Mouse (Mus musculus) ES-Bruce4 (cell line): ENCODE data around the gene Smcr8. TPM values are rescaled to one million over a fixed set of nuclear protein-coding genes. Genes with fewer than 3 reads are reported as not detected.

Experiments
- H3K27ac ChIP-seq: 2 replicates; pipeline ENCODE4 v1.5.1; 2012; ENCODE audit warnings: low read length, inconsistent platforms; ENCODE audit not compliant: insufficient read depth
- H3K27me3 ChIP-seq: 2 replicates; pipeline ENCODE4 v1.6.1; 2012; ENCODE audit warnings: mild to moderate bottlenecking, low read length, inconsistent platforms; ENCODE audit not compliant: control insufficient read depth, poor library complexity, insufficient read depth, severe bottlenecking
- H3K36me3 ChIP-seq: 2 replicates; pipeline ENCODE4 v1.6.1; 2012; ENCODE audit warnings: inconsistent platforms, mild to moderate bottlenecking, low read length, moderate library complexity; ENCODE audit not compliant: control insufficient read depth, poor library complexity, insufficient read depth, severe bottlenecking
- H3K4me1 ChIP-seq: one replicate; pipeline ENCODE4 v1.8.1; 2011; ENCODE audit warnings: low read length; ENCODE audit not compliant: control insufficient read depth, insufficient read depth
- H3K4me3 ChIP-seq: 2 replicates; pipeline ENCODE4 v1.5.1; 2011; ENCODE audit warnings: low read depth, mild to moderate bottlenecking, low read length
- H3K9ac ChIP-seq: 2 replicates; pipeline ENCODE4 v1.6.1; 2012; ENCODE audit warnings: low read depth, mild to moderate bottlenecking, inconsistent platforms; ENCODE audit not compliant: poor library complexity, severe bottlenecking
- H3K9me3 ChIP-seq: replicated peaks from 2 replicates; pipeline ENCODE4 v1.6.1; 2012; ENCODE audit warnings: mild to moderate bottlenecking, low read length, inconsistent platforms; ENCODE audit not compliant: control insufficient read depth, poor library complexity, insufficient read depth, severe bottlenecking
- CTCF ChIP-seq: IDR thresholded peaks from one replicate; pipeline ENCODE4 v1.8.1; 2011; ENCODE audit warnings: low read depth, low read length
- EP300 ChIP-seq: IDR thresholded peaks from 2 replicates; pipeline ENCODE4 v1.6.1; 2011; ENCODE audit warnings: low read depth, low read length; ENCODE audit not compliant: insufficient read depth
- POLR2A ChIP-seq: IDR thresholded peaks from one replicate; pipeline ENCODE4 v1.8.1; 2011; ENCODE audit warnings: low read length; ENCODE audit not compliant: insufficient read depth
- polyA plus RNA-seq: library from polyadenylated mRNA; stranded (reverse); fragments of >200 nt; gene quantifications from 2 replicates; pipeline ENCODE4 v1.2.4, GENCODE M21; 2011; ENCODE audit warnings: low read depth; ENCODE audit not compliant: missing spikeins, insufficient read depth, insufficient read length

Smcr8 gene
- polyA plus RNA-seq, 1 experiment = 18.4 TPM

- H3K36me3 ChIP-seq = peaks cover 22% of the 10 kb centered on the region
- peak overlapping the region; percentile 72 for H3K9ac ChIP-seq
- H3K4me3 ChIP-seq = peak overlapping the region; percentile 89; the same call in 1 of the 2 replicates
- peak overlapping the region; percentile 72; the same call in 1 of the 2 replicates for H3K27ac ChIP-seq
- H3K4me1 ChIP-seq = no peaks in the 10 kb centered on the region
- no peak for TF ChIP-seq CTCF
- TF ChIP-seq POLR2A = no peak
- TF ChIP-seq EP300 = no peak
- H3K27me3 ChIP-seq = no peaks in the 10 kb centered on the region
- no peaks in the 10 kb centered on the region for H3K9me3 ChIP-seq
Observed at GRCm38 (mm10) chr11:60775578-60775977, 1.7 kb upstream of the Smcr8 start.

- no peaks in the 10 kb centered on the region for H3K4me1 ChIP-seq
- peak overlapping the region; percentile 72 for H3K9ac ChIP-seq
- TF ChIP-seq EP300 = no peak
- H3K9me3 ChIP-seq = no peaks in the 10 kb centered on the region
- peak overlapping the region; percentile 72 for H3K27ac ChIP-seq
- H3K4me3 ChIP-seq = peak overlapping the region; percentile 89
- H3K36me3 ChIP-seq = peaks cover 22% of the 10 kb centered on the region
- no peaks in the 10 kb centered on the region for H3K27me3 ChIP-seq
Observed at GRCm38 (mm10) chr11:60776107-60776828, 1.1 kb upstream of the Smcr8 start.

DNA sequence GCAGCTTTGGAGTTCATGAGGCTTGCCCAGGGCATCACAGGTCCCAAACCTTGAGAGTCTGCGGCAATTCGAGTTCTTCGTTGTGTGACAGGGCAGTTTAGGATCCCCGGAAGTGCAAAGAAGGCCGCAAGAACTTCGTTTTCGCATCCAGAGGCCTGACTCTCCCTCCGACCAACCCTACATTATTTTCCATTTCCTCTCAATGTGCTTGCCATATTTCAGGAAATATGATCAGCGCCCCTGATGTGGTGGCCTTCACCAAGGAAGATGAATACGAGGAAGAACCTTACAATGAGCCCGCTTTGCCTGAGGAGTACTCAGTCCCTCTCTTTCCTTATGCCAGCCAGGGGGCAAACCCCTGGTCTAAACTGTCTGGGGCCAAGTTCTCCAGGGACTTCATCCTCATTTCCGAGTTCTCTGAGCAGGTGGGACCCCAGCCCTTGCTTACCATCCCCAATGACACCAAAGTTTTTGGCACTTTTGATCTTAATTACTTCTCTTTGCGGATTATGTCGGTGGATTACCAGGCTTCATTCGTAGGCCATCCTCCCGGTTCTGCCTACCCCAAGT is 562 bp downstream of the Smcr8 start:
- H3K9ac ChIP-seq = peak overlapping the region; percentile 63
- H3K27me3 ChIP-seq = no peaks in the 10 kb centered on the region
- H3K4me1 ChIP-seq = no peaks in the 10 kb centered on the region
- peaks cover 24% of the 10 kb centered on the region for H3K36me3 ChIP-seq
- TF ChIP-seq POLR2A (no peak), CTCF (no peak), EP300 (no peak)
- H3K9me3 ChIP-seq = no peaks in the 10 kb centered on the region
- peak overlapping the region; percentile 89 for H3K4me3 ChIP-seq
- H3K27ac ChIP-seq = 0 out of 2 replicates have a peak overlapping the region, but pooled peaks have one; percentile 1

- Histone ChIP-seq H3K9ac (no peak overlapping the region), H3K27ac (no peak overlapping the region), H3K27me3 (no peaks in the 10 kb centered on the region), H3K4me1 (no peaks in the 10 kb centered on the region), H3K36me3 (peaks cover 35% of the 10 kb centered on the region), H3K9me3 (no peaks in the 10 kb centered on the region), H3K4me3 (peak overlapping the region; percentile 26; the same call in 1 of the 2 replicates)
- no peak for TF ChIP-seq POLR2A
- TF ChIP-seq EP300 = no peak
- TF ChIP-seq CTCF = no peak
Observed at GRCm38 (mm10) chr11:60779673-60780189, 2.4 kb downstream of the Smcr8 start.

DNA sequence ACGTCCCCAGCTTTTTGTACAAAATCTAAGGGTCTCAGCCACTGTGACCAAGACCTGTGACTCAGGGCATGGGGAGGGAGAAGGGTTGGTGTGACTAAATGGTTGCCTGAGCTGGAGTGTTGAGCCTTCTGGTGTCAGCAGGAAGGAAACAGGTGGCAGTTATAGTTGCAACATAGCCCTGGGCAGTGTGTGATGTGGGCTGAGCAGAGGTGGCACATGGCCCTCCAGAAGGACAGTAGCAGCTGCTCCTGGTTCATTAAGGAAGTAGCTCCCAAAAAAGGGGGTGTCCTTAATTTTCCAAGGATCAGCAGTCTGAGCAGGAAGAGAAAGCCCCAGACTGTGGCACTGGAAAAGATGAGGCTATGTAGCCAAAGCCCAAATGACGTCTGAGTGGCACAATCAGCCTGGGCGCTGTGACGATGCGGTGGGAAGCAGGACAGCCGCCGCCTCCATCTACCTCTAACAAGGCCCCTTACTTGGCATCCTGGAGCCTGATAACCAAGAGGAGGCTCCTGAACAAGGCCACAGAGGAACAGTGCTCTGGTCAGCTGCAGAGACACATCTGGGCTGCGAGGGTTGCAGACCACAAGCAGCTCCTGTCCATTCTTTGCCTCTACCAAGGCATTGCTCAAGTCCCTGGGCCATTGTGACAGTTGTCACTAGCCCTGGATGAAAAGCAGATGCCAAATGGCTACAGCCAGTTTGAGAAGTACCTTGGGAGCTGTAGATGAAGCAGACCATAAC is 7.0 kb downstream of the Smcr8 start:
- no peaks in the 10 kb centered on the region for H3K4me1 ChIP-seq
- TF ChIP-seq POLR2A = no peak
- TF ChIP-seq EP300 = no peak
- no peak overlapping the region for H3K9ac ChIP-seq
- no peaks in the 10 kb centered on the region for H3K9me3 ChIP-seq
- H3K36me3 ChIP-seq = peaks cover 67% of the 10 kb centered on the region
- H3K4me3 ChIP-seq = no peak overlapping the region
- H3K27ac ChIP-seq = no peak overlapping the region
- H3K27me3 ChIP-seq = no peaks in the 10 kb centered on the region

- TF ChIP-seq CTCF (no peak), POLR2A (no peak), EP300 (no peak)
- Histone ChIP-seq H3K9me3 (no peaks in the 10 kb centered on the region), H3K36me3 (peaks cover 81% of the 10 kb centered on the region), H3K27me3 (no peaks in the 10 kb centered on the region), H3K27ac (no peak overlapping the region), H3K4me3 (no peak overlapping the region), H3K4me1 (no peaks in the 10 kb centered on the region), H3K9ac (no peak overlapping the region)
Observed at GRCm38 (mm10) chr11:60787595-60787994, 10.3 kb downstream of the Smcr8 start.
